Mouse (Mus musculus) embryonic facial prominence, embryonic 15.5 days (tissue): Measurements from ENCODE around the gene Serpina3i. TPM values are rescaled to one million over a fixed set of nuclear protein-coding genes. Genes with fewer than 3 reads are reported as not detected.

ENCODE experiments used
- ATAC-seq: fragments of 200-750 bp; cut with Nextera tagmentation; 2 replicates; pipeline ENCODE4 v1.8.0; 2017; ENCODE audit warnings: low read depth, moderate TSS enrichment; ENCODE audit not compliant: insufficient number of reproducible peaks, low FRiP score, low TSS enrichment
- H3K27ac ChIP-seq: fragments of 300-500 bp; sonication (generic); replicated peaks from 2 replicates; pipeline ENCODE4 v1.5.1; 2015; ENCODE audit warnings: mild to moderate bottlenecking, inconsistent platforms
- H3K27me3 ChIP-seq: fragments of 300-500 bp; sonication (generic); 2 replicates; pipeline ENCODE4 v1.6.1; 2015; ENCODE audit warnings: inconsistent platforms
- H3K36me3 ChIP-seq: fragments of 300-500 bp; sonication (generic); 2 replicates; pipeline ENCODE4 v1.6.1; 2015; ENCODE audit warnings: mild to moderate bottlenecking, inconsistent platforms
- H3K4me1 ChIP-seq: fragments of 300-500 bp; sonication (generic); 2 replicates; pipeline ENCODE4 v1.6.1; 2015; ENCODE audit warnings: inconsistent platforms
- H3K4me2 ChIP-seq: fragments of 300-500 bp; sonication (generic); replicated peaks from 2 replicates; pipeline ENCODE4 v1.6.1; 2015; ENCODE audit warnings: mild to moderate bottlenecking, inconsistent platforms
- H3K4me3 ChIP-seq: fragments of 300-500 bp; sonication (generic); replicated peaks from 2 replicates; pipeline ENCODE4 v1.5.1; 2015; ENCODE audit warnings: mild to moderate bottlenecking, inconsistent platforms
- H3K9ac ChIP-seq: fragments of 300-500 bp; sonication (generic); 2 replicates; pipeline ENCODE4 v1.6.1; 2015; ENCODE audit warnings: inconsistent platforms
- H3K9me3 ChIP-seq: fragments of 300-500 bp; sonication (generic); replicated peaks from 2 replicates; pipeline ENCODE4 v1.6.1; 2016; ENCODE audit warnings: inconsistent platforms
- WGBS: fragments of 180-500 bp; shearing (Covaris S2); methylation state at CpG from one replicate; pipeline ENCODE4 v1.1.7; 2015; 5-methylcytosine and 5-hydroxymethylcytosine counted together
- polyA plus RNA-seq: library from polyadenylated mRNA; unstranded; fragments of >200 nt; fragmentation: Nextera tagmentation; extraction: Ambion mirVana; gene quantifications from 2 replicates; pipeline ENCODE4 v1.2.1, GENCODE M21; 2015

Gene Serpina3i
- polyA plus RNA-seq, 1 experiment from 2014 or later: 1.1 TPM

- Histone ChIP-seq H3K36me3 (no peaks in the 10 kb centered on the region), H3K4me1 (0 out of 2 replicates have a peak, but pooled peaks cover 7% of the 10 kb centered on the region), H3K27me3 (no peaks in the 10 kb centered on the region), H3K9ac (no peak overlapping the region), H3K9me3 (no peaks in the 10 kb centered on the region), H3K27ac (no peak overlapping the region), H3K4me3 (no peak overlapping the region), H3K4me2 (no peak overlapping the region)
- WGBS: 76% methylated on average over 3 of the region's 3 CpGs
- ATAC-seq: no peak
Observed at GRCm38 (mm10) chr12:104245595-104245994, 17.3 kb upstream of the Serpina3i start.

- H3K36me3 ChIP-seq: no peaks in the 10 kb centered on the region
- H3K4me1 ChIP-seq: 0 out of 2 replicates have a peak, but pooled peaks cover 7% of the 10 kb centered on the region
- H3K9me3 ChIP-seq: no peaks in the 10 kb centered on the region
- H3K4me2 ChIP-seq: no peak overlapping the region
- no peak overlapping the region for H3K4me3 ChIP-seq
- no peak overlapping the region for H3K9ac ChIP-seq
- no peak; the same call in 1 of the 2 replicates for ATAC-seq
- H3K27me3 ChIP-seq: no peaks in the 10 kb centered on the region
- 0 out of 2 replicates have a peak overlapping the region, but pooled peaks have one; percentile 34 for H3K27ac ChIP-seq
Observed at GRCm38 (mm10) chr12:104247553-104248002, 15.3 kb upstream of the Serpina3i start.

GRCm38 (mm10) chr12:104248231-104248630 lies 14.7 kb upstream of the Serpina3i start:
- H3K9ac ChIP-seq: no peak overlapping the region
- 66% methylated on average over 3 of the region's 3 CpGs for WGBS
- H3K4me3 ChIP-seq: no peak overlapping the region
- H3K36me3 ChIP-seq: no peaks in the 10 kb centered on the region
- no peak overlapping the region for H3K27ac ChIP-seq
- H3K9me3 ChIP-seq: no peaks in the 10 kb centered on the region
- ATAC-seq: no peak
- no peak overlapping the region for H3K4me2 ChIP-seq
- no peaks in the 10 kb centered on the region for H3K27me3 ChIP-seq
- H3K4me1 ChIP-seq: 0 out of 2 replicates have a peak, but pooled peaks cover 7% of the 10 kb centered on the region

GRCm38 (mm10) chr12:104261041-104261440 lies 1.9 kb upstream of the Serpina3i start:
- Histone ChIP-seq H3K4me1 (no peaks in the 10 kb centered on the region), H3K9ac (no peak overlapping the region), H3K27ac (no peak overlapping the region), H3K9me3 (no peaks in the 10 kb centered on the region), H3K4me2 (no peak overlapping the region), H3K27me3 (no peaks in the 10 kb centered on the region), H3K36me3 (no peaks in the 10 kb centered on the region), H3K4me3 (no peak overlapping the region)
- ATAC-seq: no peak
- 64% methylated on average over 3 of the region's 3 CpGs for WGBS

GRCm38 (mm10) chr12:104266374-104266773 lies 3.5 kb downstream of the Serpina3i start:
- H3K27me3 ChIP-seq: no peaks in the 10 kb centered on the region
- ATAC-seq: no peak
- H3K27ac ChIP-seq: no peak overlapping the region
- no peak overlapping the region for H3K4me3 ChIP-seq
- H3K36me3 ChIP-seq: no peaks in the 10 kb centered on the region
- no peaks in the 10 kb centered on the region for H3K4me1 ChIP-seq
- no peak overlapping the region for H3K9ac ChIP-seq
- H3K4me2 ChIP-seq: no peak overlapping the region
- WGBS: 76% methylated on average over 3 of the region's 3 CpGs
- no peaks in the 10 kb centered on the region for H3K9me3 ChIP-seq

GRCm38 (mm10) chr12:104278216-104279055 lies 15.5 kb downstream of the Serpina3i start:
- Histone ChIP-seq H3K36me3 (no peaks in the 10 kb centered on the region), H3K4me2 (no peak overlapping the region), H3K4me1 (no peaks in the 10 kb centered on the region), H3K4me3 (no peak overlapping the region), H3K9ac (no peak overlapping the region), H3K27me3 (no peaks in the 10 kb centered on the region), H3K27ac (no peak overlapping the region), H3K9me3 (no peaks in the 10 kb centered on the region)
- WGBS: 60% methylated on average over 18 of the region's 18 CpGs
- ATAC-seq: no peak

- Histone ChIP-seq H3K4me2 (no peak overlapping the region), H3K27ac (no peak overlapping the region)
- ATAC-seq: peak; percentile 34; the same call in 1 of the 2 replicates
Observed at GRCm38 (mm10) chr12:104279056-104279435, 16.1 kb downstream of the Serpina3i start.

GRCm38 (mm10) chr12:104283380-104283779 lies 20.5 kb downstream of the Serpina3i start:
- H3K4me1 ChIP-seq: no peaks in the 10 kb centered on the region
- no peaks in the 10 kb centered on the region for H3K27me3 ChIP-seq
- no peak overlapping the region for H3K27ac ChIP-seq
- WGBS: 91% methylated on average over 11 of the region's 11 CpGs
- H3K4me2 ChIP-seq: no peak overlapping the region
- no peak overlapping the region for H3K9ac ChIP-seq
- ATAC-seq: no peak
- no peak overlapping the region for H3K4me3 ChIP-seq
- no peaks in the 10 kb centered on the region for H3K36me3 ChIP-seq
- H3K9me3 ChIP-seq: no peaks in the 10 kb centered on the region

More at GRCm38 (mm10) chr12:104279056-104279435, 16.1 kb downstream of the Serpina3i start:
- Histone ChIP-seq H3K4me3 (no peak overlapping the region), H3K9me3 (no peaks in the 10 kb centered on the region), H3K27me3 (no peaks in the 10 kb centered on the region), H3K36me3 (no peaks in the 10 kb centered on the region), H3K9ac (no peak overlapping the region), H3K4me1 (no peaks in the 10 kb centered on the region)
- WGBS: 8% methylated on average over 3 of the region's 3 CpGs

- no peak overlapping the region for H3K4me3 ChIP-seq
- H3K27ac ChIP-seq: no peak overlapping the region
- H3K27me3 ChIP-seq: no peaks in the 10 kb centered on the region
- H3K9ac ChIP-seq: no peak overlapping the region
- no peaks in the 10 kb centered on the region for H3K9me3 ChIP-seq
- ATAC-seq: no peak
- H3K4me1 ChIP-seq: no peaks in the 10 kb centered on the region
- H3K4me2 ChIP-seq: no peak overlapping the region
- no peaks in the 10 kb centered on the region for H3K36me3 ChIP-seq
Observed at GRCm38 (mm10) chr12:104288336-104288735, 25.4 kb downstream of the Serpina3i start.

- no peak overlapping the region for H3K4me3 ChIP-seq
- H3K9ac ChIP-seq: no peak overlapping the region
- H3K4me1 ChIP-seq: no peaks in the 10 kb centered on the region
- H3K27ac ChIP-seq: no peak overlapping the region
- H3K36me3 ChIP-seq: no peaks in the 10 kb centered on the region
- H3K4me2 ChIP-seq: no peak overlapping the region
- WGBS: 29% methylated on average over 4 of the region's 4 CpGs
- no peak for ATAC-seq
- no peaks in the 10 kb centered on the region for H3K27me3 ChIP-seq
- H3K9me3 ChIP-seq: no peaks in the 10 kb centered on the region
Observed at GRCm38 (mm10) chr12:104289872-104290271, 26.9 kb downstream of the Serpina3i start.

GRCm38 (mm10) chr12:104293963-104294362 lies 31.0 kb downstream of the Serpina3i start:
- H3K9me3 ChIP-seq: no peaks in the 10 kb centered on the region
- no peaks in the 10 kb centered on the region for H3K36me3 ChIP-seq
- no peak overlapping the region for H3K9ac ChIP-seq
- no peaks in the 10 kb centered on the region for H3K27me3 ChIP-seq
- no peak overlapping the region for H3K27ac ChIP-seq
- no peak overlapping the region for H3K4me2 ChIP-seq
- 79% methylated on average over 2 of the region's 2 CpGs for WGBS
- no peak overlapping the region for H3K4me3 ChIP-seq
- no peak for ATAC-seq
- no peaks in the 10 kb centered on the region for H3K4me1 ChIP-seq

GRCm38 (mm10) chr12:104298049-104298448 lies 35.1 kb downstream of the Serpina3i start:
- Histone ChIP-seq H3K4me2 (no peak overlapping the region), H3K27me3 (no peaks in the 10 kb centered on the region), H3K9me3 (no peaks in the 10 kb centered on the region), H3K36me3 (no peaks in the 10 kb centered on the region), H3K9ac (no peak overlapping the region), H3K4me3 (no peak overlapping the region), H3K4me1 (no peaks in the 10 kb centered on the region), H3K27ac (no peak overlapping the region)
- 83% methylated on average over 2 of the region's 2 CpGs for WGBS
- no peak for ATAC-seq
